9 mouse cellular contexts compared by ENCODE assay signal in genomic region chr19:5929634-5930596, GRCm38 (mm10). TPM values are rescaled to one million over a fixed set of nuclear protein-coding genes. Genes with fewer than 3 reads are reported as not detected.
DNase-seq lines count a peak whose midpoint lies in the region; ATAC-seq and TF ChIP-seq lines count a peak whose summit lies in the region.
"Had no signal": no experiment of that assay in that cellular context is flagged by ENCODE, and none has a peak within 500 bp of the region (broad histone marks: within the 10 kb centered on the region; RNA-seq: fewer than 3 reads in every experiment).

No protein-coding gene starts in this region.

- no peaks in the 10 kb centered on the region for H3K79me2 ChIP-seq in heart, adult 2 months (replicated peaks; ENCODE audit: control insufficient read depth, insufficient read depth, low read length)

- intact Hi-C loops in heart, adult 2 months (cut with DNase I), result no loop called here

- ATAC-seq in kidney, embryonic 14.5 days (ENCODE audit: low FRiP score, low TSS enrichment), result peak; percentile 59
- ATAC-seq: Patski had no signal

- TF ChIP-seq POLR2A in heart, adult 2 months (IDR thresholded peaks at IDR 0.05; ENCODE audit: insufficient read depth, low read depth, low read length), result no peak; the same call in none of the 2 replicates

- WGBS in heart, adult 2 months, result 26% methylated on average over 14 of the region's 14 CpGs
- 26% methylated on average over 14 of the region's 14 CpGs for WGBS in kidney, embryonic 14.5 days

- H3K9ac ChIP-seq in heart, adult 2 months (ENCODE audit: low read depth, low read length), result no peak overlapping the region
- no peak overlapping the region for H3K9ac ChIP-seq in kidney, embryonic 14.5 days (ENCODE audit: low read depth, low read length)

- no peaks in the 10 kb centered on the region for H3K36me3 ChIP-seq in heart, adult 2 months (ENCODE audit: control insufficient read depth, insufficient read depth, low read length)
- H3K36me3 ChIP-seq in kidney, embryonic 14.5 days (ENCODE audit: control insufficient read depth, insufficient read depth, low read length), result no peaks in the 10 kb centered on the region

- no peak overlapping the region for H3K4me3 ChIP-seq in heart, adult 2 months
- no peak overlapping the region for H3K4me3 ChIP-seq in kidney, embryonic 14.5 days (ENCODE audit: low read length)

- peak; percentile 71 for TF ChIP-seq EP300 in heart, adult 2 months (IDR thresholded peaks at IDR 0.05; ENCODE audit: insufficient read depth, low read depth, low read length)

- no peak overlapping the region; the same call in 1 of the 2 replicates for H3K4me2 ChIP-seq in kidney, embryonic 14.5 days (replicated peaks; ENCODE audit: low read depth, low read length)

- TF ChIP-seq CTCF in heart, adult 2 months (IDR thresholded peaks at IDR 0.05), result no peak

- no peaks in the 10 kb centered on the region for H3K27me3 ChIP-seq in heart, adult 2 months (ENCODE audit: control insufficient read depth, insufficient read depth, low read length)
- H3K27me3 ChIP-seq in kidney, embryonic 14.5 days (ENCODE audit: control insufficient read depth, insufficient read depth, low read length), result no peaks in the 10 kb centered on the region
- H3K27me3 ChIP-seq: Patski had no signal

- peak; percentile 61 for DNase-seq in ovary, postnatal 14 days (ENCODE audit: low spot score)
- DNase-seq in ovary, adult 18-20 months (ENCODE audit: low spot score), result no peak
- DNase-seq in heart, adult 2 months, result peak; percentile 81
- DNase-seq in lung, postnatal 25 days (ENCODE audit: low spot score), result peak; percentile 77
- no peak for DNase-seq in left cerebral cortex, adult 9 months (ENCODE audit: low spot score in 2 of 2)
- DNase-seq in left cerebral cortex, adult 11 months (ENCODE audit: low spot score), result no peak
- DNase-seq in layer of hippocampus, adult 9-10 months (ENCODE audit: low spot score), result no peak

- no peaks in the 10 kb centered on the region for H3K9me3 ChIP-seq in kidney, embryonic 14.5 days (ENCODE audit: control insufficient read depth, low read length)

- H3K4me1 ChIP-seq in heart, adult 2 months (ENCODE audit: control insufficient read depth, insufficient read depth, low read length), result peaks cover 20% of the 10 kb centered on the region
- H3K4me1 ChIP-seq in kidney, embryonic 14.5 days (ENCODE audit: control insufficient read depth, insufficient read depth, low read length), result peaks cover 35% of the 10 kb centered on the region

- H3K27ac ChIP-seq in heart, adult 2 months, result peak overlapping the region; percentile 80
- H3K27ac ChIP-seq in kidney, embryonic 14.5 days (ENCODE audit: low read depth, low read length), result peak overlapping the region; percentile 67

RNA-seq across cellular contexts. Expression of gene Cdc42ep2, which starts 5.3 kb away (rescaled TPM):
- 1 to 10 TPM; 8.0 to 8.4 TPM for total RNA-seq in heart, adult 2 months (2021)
- 11.7 and 19.0 TPM in 2 replicates for polyA plus RNA-seq in heart, adult 2 months (2012; rRNA removed)
- 10.5 and 10.8 TPM in 2 replicates for polyA plus RNA-seq in kidney, embryonic 14.5 days (2014; fragmentation: Nextera tagmentation; extraction: Ambion mirVana)

RNA-seq across cellular contexts. Expression of gene Dpf2, which starts 17.1 kb away (rescaled TPM):
- 10 to 100 TPM; 82.3 to 83.5 TPM for total RNA-seq in heart, adult 2 months (2021)
- 71.8 and 104 TPM in 2 replicates for polyA plus RNA-seq in heart, adult 2 months (2012; rRNA removed)
- 132 and 167 TPM in 2 replicates for polyA plus RNA-seq in kidney, embryonic 14.5 days (2014; fragmentation: Nextera tagmentation; extraction: Ambion mirVana)

RNA-seq across cellular contexts. Expression of gene Pola2, which starts 34.1 kb away (rescaled TPM):
- total RNA-seq in heart, adult 2 months (2021), result 10 to 100 TPM in 1 of 2 experiments, 1 to 10 TPM in 1; 8.6 to 10.9 TPM
- 27.9 and 38.7 TPM in 2 replicates for polyA plus RNA-seq in heart, adult 2 months (2012; rRNA removed)
- 74.2 and 95.3 TPM in 2 replicates for polyA plus RNA-seq in kidney, embryonic 14.5 days (2014; fragmentation: Nextera tagmentation; extraction: Ambion mirVana)

RNA-seq across cellular contexts. Expression of gene Tigd3, which starts 36.0 kb away (rescaled TPM):
- under 1 TPM; 0.14 to 0.47 TPM for total RNA-seq in heart, adult 2 months (2021)
- 0.25 and 0.67 TPM in 2 replicates for polyA plus RNA-seq in heart, adult 2 months (2012; rRNA removed)
- polyA plus RNA-seq in kidney, embryonic 14.5 days (2014; fragmentation: Nextera tagmentation; extraction: Ambion mirVana), result 2.9 and 4.0 TPM in 2 replicates

RNA-seq across cellular contexts. Expression of gene Slc25a45, which starts 52.3 kb away (rescaled TPM):
- 1 to 10 TPM; 2.8 TPM for total RNA-seq in heart, adult 2 months (2021)
- polyA plus RNA-seq in heart, adult 2 months (2012; rRNA removed), result 7.9 and 8.2 TPM in 2 replicates
- 3.3 and 3.5 TPM in 2 replicates for polyA plus RNA-seq in kidney, embryonic 14.5 days (2014; fragmentation: Nextera tagmentation; extraction: Ambion mirVana)

Comparison
In these comparisons a context has a peak if more than half of its experiments do, and no peak if none do; other contexts are left out.
1. DNase-seq: peak in ovary, postnatal 14 days (single experiment), heart, adult 2 months (2 of 2) and lung, postnatal 25 days (single experiment); none in ovary, adult 18-20 months (single experiment), left cerebral cortex, adult 9 months (0 of 2), left cerebral cortex, adult 11 months (single experiment) and layer of hippocampus, adult 9-10 months (single experiment).